Mouse (Mus musculus) heart, embryonic 15.5 days (tissue): ENCODE measurements around the gene Tigar. TPM values are rescaled to one million over a fixed set of nuclear protein-coding genes. Genes with fewer than 3 reads are reported as not detected.
A peak's percentile ranks its signal among the peaks of the same experiment; 100 is the strongest.

Experiments
- ATAC-seq: fragments of 200-750 bp; cut with Nextera tagmentation; replicated peaks from 2 replicates; pipeline ENCODE4 v1.8.0; 2017; ENCODE audit warnings: low read depth, moderate TSS enrichment; ENCODE audit not compliant: insufficient number of reproducible peaks, insufficient read depth, low FRiP score
- H3K27ac ChIP-seq: fragments of 300-500 bp; sonication (generic); 2 replicates; pipeline ENCODE4 v1.5.1; 2015; ENCODE audit warnings: mild to moderate bottlenecking, inconsistent platforms
- H3K27me3 ChIP-seq: fragments of 300-500 bp; sonication (generic); 2 replicates; pipeline ENCODE4 v1.6.1; 2015; ENCODE audit warnings: inconsistent platforms
- H3K36me3 ChIP-seq: fragments of 300-500 bp; sonication (generic); 2 replicates; pipeline ENCODE4 v1.6.1; 2015; ENCODE audit warnings: mild to moderate bottlenecking, inconsistent platforms
- H3K4me1 ChIP-seq: fragments of 300-500 bp; sonication (generic); replicated peaks from 2 replicates; pipeline ENCODE4 v1.6.1; 2015; ENCODE audit warnings: inconsistent platforms
- H3K4me2 ChIP-seq: fragments of 300-500 bp; sonication (generic); 2 replicates; pipeline ENCODE4 v1.6.1; 2015; ENCODE audit warnings: inconsistent platforms, mild to moderate bottlenecking, moderate library complexity
- H3K4me3 ChIP-seq: fragments of 300-500 bp; sonication (generic); 2 replicates; pipeline ENCODE4 v1.5.1; 2015; ENCODE audit warnings: mild to moderate bottlenecking, inconsistent platforms
- H3K9ac ChIP-seq: fragments of 300-500 bp; sonication (generic); 2 replicates; pipeline ENCODE4 v1.6.1; 2015; ENCODE audit warnings: mild to moderate bottlenecking, inconsistent platforms
- H3K9me3 ChIP-seq: fragments of 300-500 bp; sonication (generic); replicated peaks from 2 replicates; pipeline ENCODE4 v1.6.1; 2016; ENCODE audit warnings: inconsistent platforms
- WGBS: fragments of 180-500 bp; shearing (Covaris S2); methylation state at CpG from one replicate; pipeline ENCODE4 v1.1.7; 2015; ENCODE audit warnings: mixed read lengths; 5-methylcytosine and 5-hydroxymethylcytosine counted together
- polyA plus RNA-seq: library from polyadenylated mRNA; unstranded; fragments of >200 nt; fragmentation: Nextera tagmentation; extraction: Ambion mirVana; gene quantifications from 2 replicates; pipeline ENCODE4 v1.2.1, GENCODE M21; 2015

Tigar gene
- polyA plus RNA-seq, 1 experiment from 2014 or later, result 7.8 TPM

- Histone ChIP-seq H3K4me2 (no peak overlapping the region), H3K4me1 (peaks cover 31% of the 10 kb centered on the region), H3K27me3 (no peaks in the 10 kb centered on the region), H3K9me3 (no peaks in the 10 kb centered on the region), H3K9ac (no peak overlapping the region), H3K4me3 (no peak overlapping the region), H3K27ac (no peak overlapping the region), H3K36me3 (peaks cover 54% of the 10 kb centered on the region)
- 92% methylated on average over 11 of the region's 11 CpGs for WGBS
- no peak for ATAC-seq
These were observed 29.6 kb upstream of the Tigar start for GRCm38 (mm10) chr6:127138962-127139361.

GRCm38 (mm10) chr6:127133433-127134245, 24.3 kb upstream of the Tigar start:
- H3K36me3 ChIP-seq, result peaks cover 73% of the 10 kb centered on the region
- no peaks in the 10 kb centered on the region for H3K9me3 ChIP-seq
- H3K4me2 ChIP-seq, result no peak overlapping the region
- no peaks in the 10 kb centered on the region for H3K27me3 ChIP-seq
- peaks cover 16% of the 10 kb centered on the region for H3K4me1 ChIP-seq
- WGBS, result 66% methylated on average over 16 of the region's 16 CpGs
- H3K27ac ChIP-seq, result no peak overlapping the region
- no peak overlapping the region for H3K9ac ChIP-seq
- no peak overlapping the region for H3K4me3 ChIP-seq
- no peak for ATAC-seq

DNA sequence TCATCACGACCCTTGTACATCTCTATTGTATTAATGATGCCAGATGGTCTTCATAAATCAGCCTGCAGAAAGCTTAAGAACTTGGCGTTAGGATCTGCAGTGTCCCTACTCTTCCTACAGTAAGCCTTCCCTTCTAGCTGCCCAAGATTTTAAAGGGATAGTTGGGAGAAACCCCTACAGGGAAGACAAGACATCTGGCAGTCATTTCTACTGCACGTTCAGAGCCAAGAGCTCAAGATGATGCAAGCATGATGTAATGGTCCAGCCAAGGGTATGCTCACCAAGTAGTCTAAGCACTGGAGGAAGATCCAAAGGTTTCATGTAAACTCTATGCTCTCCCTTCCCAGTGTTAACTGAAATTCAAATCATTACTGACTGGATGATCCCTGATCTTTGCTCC, 23.4 kb upstream of the Tigar start:
- 62% methylated on average over 3 of the region's 3 CpGs for WGBS
- no peak overlapping the region for H3K4me3 ChIP-seq
- no peak for ATAC-seq
- H3K4me2 ChIP-seq, result no peak overlapping the region
- peaks cover 13% of the 10 kb centered on the region for H3K4me1 ChIP-seq
- H3K36me3 ChIP-seq, result peaks cover 71% of the 10 kb centered on the region
- H3K27me3 ChIP-seq, result no peaks in the 10 kb centered on the region
- H3K27ac ChIP-seq, result no peak overlapping the region
- H3K9me3 ChIP-seq, result no peaks in the 10 kb centered on the region
- no peak overlapping the region for H3K9ac ChIP-seq

DNA sequence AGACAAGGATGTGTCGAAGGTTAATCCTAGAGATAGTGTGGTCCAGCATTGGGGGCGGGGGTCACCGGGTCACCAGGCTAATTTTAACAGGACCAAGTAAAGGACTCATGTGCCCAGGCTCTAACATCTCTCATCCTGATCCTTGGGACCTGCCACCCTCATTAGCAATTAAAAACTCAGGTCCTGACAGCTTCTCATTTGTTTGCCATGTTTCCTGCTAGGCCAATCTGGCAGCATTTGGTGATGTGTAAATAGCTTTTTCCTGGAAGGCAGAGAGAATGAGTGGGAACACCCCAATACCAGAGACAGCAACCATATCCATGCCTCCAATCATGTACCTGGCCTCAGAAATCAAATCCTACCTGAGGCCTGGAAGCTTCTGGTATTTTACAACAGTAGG, 22.6 kb upstream of the Tigar start:
- Histone ChIP-seq H3K27me3 (no peaks in the 10 kb centered on the region), H3K4me2 (no peak overlapping the region), H3K36me3 (peaks cover 71% of the 10 kb centered on the region), H3K27ac (no peak overlapping the region), H3K4me1 (peaks cover 13% of the 10 kb centered on the region), H3K4me3 (no peak overlapping the region), H3K9ac (no peak overlapping the region), H3K9me3 (no peaks in the 10 kb centered on the region)
- ATAC-seq, result no peak
- 66% methylated on average over 3 of the region's 3 CpGs for WGBS

DNA sequence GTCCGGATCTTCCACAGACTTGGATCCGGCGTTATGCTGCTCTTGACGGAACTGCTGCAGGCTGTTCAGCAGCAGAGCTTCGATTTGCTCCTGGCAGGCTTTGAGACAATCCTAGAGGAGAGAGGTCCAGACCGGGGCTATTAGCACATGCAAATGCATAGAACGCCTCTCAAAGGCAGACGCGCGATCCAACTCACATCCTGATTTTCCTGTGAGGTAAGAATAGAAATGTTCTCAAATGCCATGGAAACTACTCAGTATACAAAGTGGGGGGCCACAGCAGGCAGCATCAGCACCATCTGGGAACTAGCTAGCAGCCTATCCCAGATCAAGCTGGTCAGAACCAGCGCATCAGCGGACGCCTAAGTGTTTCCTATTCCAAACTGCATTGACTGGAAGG, 21.0 kb upstream of the Tigar start:
- peaks cover 12% of the 10 kb centered on the region for H3K4me1 ChIP-seq
- no peak for ATAC-seq

DNA sequence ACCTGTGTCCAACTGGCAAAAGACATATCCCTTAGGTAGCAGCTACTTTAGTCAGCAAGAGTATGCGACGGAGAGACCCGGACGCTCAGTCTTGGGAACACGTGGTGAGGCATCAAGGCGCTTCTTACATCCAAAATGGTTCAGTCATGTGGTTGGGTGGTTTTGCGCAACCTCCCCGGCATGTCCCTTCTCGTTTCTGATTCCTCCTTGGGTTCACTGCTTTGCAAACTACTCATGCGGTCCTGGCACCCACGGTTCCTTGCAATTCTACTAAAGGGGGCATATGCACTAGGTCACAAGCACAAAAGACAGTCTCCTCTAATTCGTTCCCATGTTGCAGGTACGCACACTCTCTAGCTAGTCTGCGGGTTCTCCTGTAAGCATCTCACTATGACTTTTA, 20.3 kb upstream of the Tigar start:
- Histone ChIP-seq H3K27ac (no peak overlapping the region), H3K36me3 (peaks cover 62% of the 10 kb centered on the region), H3K4me1 (peaks cover 5% of the 10 kb centered on the region; the same call in 1 of the 2 replicates), H3K9me3 (no peaks in the 10 kb centered on the region), H3K9ac (no peak overlapping the region), H3K27me3 (no peaks in the 10 kb centered on the region), H3K4me2 (no peak overlapping the region), H3K4me3 (no peak overlapping the region)
- no peak for ATAC-seq
- 91% methylated on average over 14 of the region's 14 CpGs for WGBS

More for the DNA sequence above, 21.0 kb upstream of the Tigar start:
- H3K4me2 ChIP-seq, result no peak overlapping the region
- no peak overlapping the region for H3K4me3 ChIP-seq
- no peak overlapping the region for H3K9ac ChIP-seq
- no peaks in the 10 kb centered on the region for H3K9me3 ChIP-seq
- H3K27me3 ChIP-seq, result no peaks in the 10 kb centered on the region
- WGBS, result 76% methylated on average over 13 of the region's 13 CpGs
- peaks cover 62% of the 10 kb centered on the region for H3K36me3 ChIP-seq
- H3K27ac ChIP-seq, result no peak overlapping the region

DNA sequence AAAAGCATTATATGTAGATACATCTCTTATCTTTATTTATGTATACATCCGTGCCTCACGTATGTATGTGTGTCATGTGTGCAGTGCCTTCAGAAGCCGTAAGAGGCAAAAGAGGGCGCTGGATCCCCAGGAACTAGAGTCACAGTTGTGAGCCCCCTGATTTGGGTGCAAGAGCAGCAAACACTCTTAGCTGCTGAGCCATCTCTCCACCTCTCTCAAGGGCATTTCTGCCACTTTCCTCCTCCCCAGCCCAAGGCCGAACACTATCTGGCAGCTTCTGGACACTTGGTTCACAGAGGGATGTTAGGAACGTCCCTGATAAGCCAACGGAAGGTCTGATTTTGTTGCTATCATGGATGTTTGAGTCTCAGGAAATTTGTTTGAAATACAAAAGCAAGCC, 14.1 kb upstream of the Tigar start:
- no peak for ATAC-seq
- H3K27me3 ChIP-seq, result no peaks in the 10 kb centered on the region
- no peak overlapping the region for H3K27ac ChIP-seq
- no peak overlapping the region for H3K4me3 ChIP-seq
- no peak overlapping the region for H3K4me2 ChIP-seq
- peaks cover 16% of the 10 kb centered on the region for H3K36me3 ChIP-seq
- H3K4me1 ChIP-seq, result no peaks in the 10 kb centered on the region
- H3K9me3 ChIP-seq, result no peaks in the 10 kb centered on the region
- H3K9ac ChIP-seq, result no peak overlapping the region
- WGBS, result 70% methylated on average over 7 of the region's 7 CpGs

DNA sequence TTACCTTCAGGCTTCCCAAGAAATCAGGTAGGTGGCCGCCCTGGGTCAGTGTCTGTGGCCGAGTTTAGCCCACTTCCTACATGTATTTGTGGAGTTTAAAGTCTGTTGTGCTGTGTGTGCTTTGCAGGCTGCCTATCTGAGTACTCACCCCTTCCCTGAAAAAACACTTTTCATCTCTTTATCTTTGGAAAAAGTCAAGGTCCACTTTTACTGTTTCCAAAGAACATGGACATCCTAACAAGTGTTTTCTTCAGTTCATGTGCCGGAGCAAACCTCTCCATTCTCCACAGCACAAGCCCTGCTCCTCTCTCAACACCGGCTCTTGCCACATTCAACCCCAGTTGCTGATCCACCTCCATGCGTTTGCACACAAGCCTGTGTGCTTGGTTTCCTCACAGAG, 13.6 kb upstream of the Tigar start:
- 75% methylated on average over 5 of the region's 5 CpGs for WGBS
- Histone ChIP-seq H3K27me3 (no peaks in the 10 kb centered on the region), H3K9ac (no peak overlapping the region), H3K4me2 (no peak overlapping the region), H3K36me3 (peaks cover 12% of the 10 kb centered on the region), H3K9me3 (no peaks in the 10 kb centered on the region), H3K4me3 (no peak overlapping the region), H3K4me1 (no peaks in the 10 kb centered on the region), H3K27ac (no peak overlapping the region)
- ATAC-seq, result no peak

GRCm38 (mm10) chr6:127122221-127122806, 13.0 kb upstream of the Tigar start:
- Histone ChIP-seq H3K27me3 (no peaks in the 10 kb centered on the region), H3K27ac (no peak overlapping the region), H3K4me1 (no peaks in the 10 kb centered on the region), H3K9me3 (no peaks in the 10 kb centered on the region), H3K4me2 (no peak overlapping the region), H3K36me3 (peaks cover 5% of the 10 kb centered on the region; the same call in 1 of the 2 replicates), H3K9ac (no peak overlapping the region), H3K4me3 (no peak overlapping the region)
- ATAC-seq, result no peak; the same call in 1 of the 2 replicates
- 66% methylated on average over 4 of the region's 4 CpGs for WGBS

GRCm38 (mm10) chr6:127114753-127115456, 5.5 kb upstream of the Tigar start:
- WGBS, result 69% methylated on average over 23 of the region's 23 CpGs
- no peak for ATAC-seq

DNA sequence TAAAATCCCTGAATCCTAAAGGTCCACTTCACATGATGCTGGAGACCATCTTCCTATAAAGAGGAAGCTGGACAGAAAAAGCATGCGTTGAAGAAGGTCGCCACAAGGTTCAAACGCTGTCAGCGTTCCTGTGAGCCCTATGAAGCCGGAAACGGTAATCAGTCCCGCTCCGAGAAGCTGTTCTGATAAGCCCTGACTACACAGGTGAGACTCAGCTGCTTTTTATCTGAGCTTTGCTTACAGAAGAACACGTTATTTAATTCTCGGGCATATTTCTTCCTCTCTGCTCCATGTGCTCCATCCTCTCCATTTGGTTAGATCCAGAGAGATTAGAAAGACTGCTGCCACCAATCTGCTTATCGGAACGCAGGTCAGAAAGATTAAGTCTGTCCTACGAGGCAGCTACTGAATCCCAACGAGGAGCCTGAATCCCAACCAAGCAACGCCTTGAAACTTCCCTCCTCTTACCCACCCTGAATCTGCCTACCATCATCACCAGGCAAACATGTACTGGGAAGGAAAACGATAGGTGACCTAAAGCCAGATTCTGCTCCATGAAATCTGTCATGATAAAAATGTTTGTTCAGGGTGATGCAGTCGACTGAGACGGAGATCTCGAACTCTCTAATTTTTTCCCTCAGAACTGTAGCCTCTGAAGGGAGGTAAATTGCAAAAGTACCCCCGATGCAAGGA, 843 bp downstream of the Tigar start:
- H3K9ac ChIP-seq, result peak overlapping the region; percentile 62
- peak overlapping the region; percentile 84 for H3K4me2 ChIP-seq
- H3K9me3 ChIP-seq, result no peaks in the 10 kb centered on the region
- peak overlapping the region; percentile 68 for H3K4me3 ChIP-seq
- peaks cover 21% of the 10 kb centered on the region for H3K4me1 ChIP-seq
- H3K27ac ChIP-seq, result peak overlapping the region; percentile 57; the same call in 1 of the 2 replicates
- 12% methylated on average over 20 of the region's 20 CpGs for WGBS
- no peak for ATAC-seq
- H3K27me3 ChIP-seq, result no peaks in the 10 kb centered on the region
- H3K36me3 ChIP-seq, result no peaks in the 10 kb centered on the region

More at GRCm38 (mm10) chr6:127114753-127115456, 5.5 kb upstream of the Tigar start:
- no peaks in the 10 kb centered on the region for H3K27me3 ChIP-seq
- H3K27ac ChIP-seq, result no peak overlapping the region
- H3K9ac ChIP-seq, result no peak overlapping the region
- H3K36me3 ChIP-seq, result no peaks in the 10 kb centered on the region
- H3K4me2 ChIP-seq, result no peak overlapping the region
- no peak overlapping the region for H3K4me3 ChIP-seq
- no peaks in the 10 kb centered on the region for H3K9me3 ChIP-seq
- H3K4me1 ChIP-seq, result peaks cover under 1% of the 10 kb centered on the region; the same call in 1 of the 2 replicates
